Mouse (Mus musculus) embryonic facial prominence, embryonic 11.5 days (tissue): ENCODE results near the gene Abracl. TPM values are rescaled to one million over a fixed set of nuclear protein-coding genes. Genes with fewer than 3 reads are reported as not detected.
A peak's percentile ranks its signal among the peaks of the same experiment; 100 is the strongest.

Source experiments
- ATAC-seq: fragments of 200-750 bp; cut with Nextera tagmentation; replicated peaks from 2 replicates; pipeline ENCODE4 v1.8.0; 2017; ENCODE audit warnings: low read depth; ENCODE audit not compliant: insufficient number of reproducible peaks, low FRiP score, low TSS enrichment
- DNase-seq: peaks from one replicate; pipeline ENCODE4 v3.0.0-alpha.2; 2015; ENCODE audit warnings: low spot score
- H3K27ac ChIP-seq: fragments of 300-500 bp; sonication (generic); replicated peaks from 2 replicates; pipeline ENCODE4 v1.5.1; 2014; ENCODE audit warnings: mild to moderate bottlenecking, low read depth, low read length, control low read depth
- H3K27me3 ChIP-seq: fragments of 300-500 bp; sonication (generic); 2 replicates; pipeline ENCODE4 v1.6.1; 2014; ENCODE audit warnings: mild to moderate bottlenecking, low read length, moderate library complexity, mixed read lengths; ENCODE audit not compliant: control insufficient read depth, insufficient read depth
- H3K36me3 ChIP-seq: fragments of 300-500 bp; sonication (generic); replicated peaks from 2 replicates; pipeline ENCODE4 v1.6.1; 2014; ENCODE audit warnings: low read depth, mild to moderate bottlenecking, low read length, moderate library complexity, mixed read lengths; ENCODE audit not compliant: control insufficient read depth, insufficient read depth
- H3K4me1 ChIP-seq: fragments of 300-500 bp; sonication (generic); 2 replicates; pipeline ENCODE4 v1.6.1; 2014; ENCODE audit warnings: low read length, mixed read lengths; ENCODE audit not compliant: control insufficient read depth, insufficient read depth
- H3K4me2 ChIP-seq: fragments of 300-500 bp; sonication (generic); 2 replicates; pipeline ENCODE4 v1.6.1; 2014; ENCODE audit warnings: low read depth, mild to moderate bottlenecking, control low read depth, low read length, moderate library complexity
- H3K4me3 ChIP-seq: fragments of 300-500 bp; sonication (generic); 2 replicates; pipeline ENCODE4 v1.5.1; 2014; ENCODE audit warnings: low read depth, low read length, control low read depth
- H3K9ac ChIP-seq: fragments of 300-500 bp; sonication (generic); replicated peaks from 2 replicates; pipeline ENCODE4 v1.6.1; 2014; ENCODE audit warnings: mild to moderate bottlenecking, control low read depth, low read length
- H3K9me3 ChIP-seq: fragments of 300-500 bp; sonication (generic); replicated peaks from 2 replicates; pipeline ENCODE4 v1.6.1; 2016; ENCODE audit warnings: mild to moderate bottlenecking, low read length, inconsistent platforms, mixed read lengths; ENCODE audit not compliant: control insufficient read depth
- WGBS: fragments of 180-500 bp; shearing (Covaris S2); extraction: QIAGEN DNeasy Blood & Tissue Kit; methylation state at CpG from one replicate; pipeline ENCODE4 v1.1.7; 2014; 5-methylcytosine and 5-hydroxymethylcytosine counted together
- polyA plus RNA-seq: library from polyadenylated mRNA; unstranded; fragments of >200 nt; fragmentation: Nextera tagmentation; extraction: Ambion mirVana; gene quantifications from 2 replicates; pipeline ENCODE4 v1.2.1, GENCODE M21; 2014

The Abracl gene
- polyA plus RNA-seq, 1 experiment from 2014 or later = 208 TPM

- H3K9ac ChIP-seq = no peak overlapping the region
- no peak overlapping the region for H3K27ac ChIP-seq
- 89% methylated on average over 7 of the region's 7 CpGs for whole genome bisulfite sequencing
Measured at GRCm38 (mm10) chr10:18064606-18065228, 41.6 kb upstream of the Abracl start.

GRCm38 (mm10) chr10:18061533-18061932 lies 38.4 kb upstream of the Abracl start:
- no peak for DNase-seq
- Histone ChIP-seq H3K27ac (no peak overlapping the region), H3K4me3 (no peak overlapping the region), H3K9me3 (no peaks in the 10 kb centered on the region), H3K27me3 (no peaks in the 10 kb centered on the region), H3K9ac (no peak overlapping the region), H3K4me1 (0 out of 2 replicates have a peak, but pooled peaks cover 3% of the 10 kb centered on the region), H3K4me2 (no peak overlapping the region), H3K36me3 (no peaks in the 10 kb centered on the region)
- 91% methylated on average over 4 of the region's 4 CpGs for WGBS
- no peak for ATAC-seq

More at GRCm38 (mm10) chr10:18064606-18065228, 41.6 kb upstream of the Abracl start:
- Histone ChIP-seq H3K27me3 (no peaks in the 10 kb centered on the region), H3K9me3 (no peaks in the 10 kb centered on the region), H3K36me3 (no peaks in the 10 kb centered on the region), H3K4me2 (no peak overlapping the region), H3K4me3 (no peak overlapping the region), H3K4me1 (no peaks in the 10 kb centered on the region)
- ATAC-seq (no peak), DNase-seq (no peak)

GRCm38 (mm10) chr10:18060778-18061177 lies 37.7 kb upstream of the Abracl start:
- H3K36me3 ChIP-seq = no peaks in the 10 kb centered on the region
- DNase-seq (no peak), ATAC-seq (no peak)
- 0 out of 2 replicates have a peak, but pooled peaks cover 3% of the 10 kb centered on the region for H3K4me1 ChIP-seq
- H3K9ac ChIP-seq = no peak overlapping the region
- H3K9me3 ChIP-seq = no peaks in the 10 kb centered on the region
- H3K27me3 ChIP-seq = no peaks in the 10 kb centered on the region
- no peak overlapping the region for H3K27ac ChIP-seq
- H3K4me3 ChIP-seq = no peak overlapping the region
- 96% methylated on average over 2 of the region's 2 CpGs for WGBS
- no peak overlapping the region for H3K4me2 ChIP-seq

GRCm38 (mm10) chr10:18059807-18060206 lies 36.7 kb upstream of the Abracl start:
- WGBS = 85% methylated on average over 13 of the region's 13 CpGs
- Histone ChIP-seq H3K4me3 (no peak overlapping the region), H3K9me3 (no peaks in the 10 kb centered on the region), H3K27me3 (no peaks in the 10 kb centered on the region), H3K9ac (no peak overlapping the region), H3K36me3 (no peaks in the 10 kb centered on the region), H3K4me2 (no peak overlapping the region), H3K27ac (no peak overlapping the region), H3K4me1 (0 out of 2 replicates have a peak, but pooled peaks cover 3% of the 10 kb centered on the region)
- no peak for ATAC-seq
- no peak for DNase-seq

GRCm38 (mm10) chr10:18058681-18059338 lies 35.7 kb upstream of the Abracl start:
- H3K4me3 ChIP-seq = no peak overlapping the region
- no peaks in the 10 kb centered on the region for H3K27me3 ChIP-seq
- 89% methylated on average over 9 of the region's 9 CpGs for WGBS
- H3K9ac ChIP-seq = no peak overlapping the region
- H3K4me2 ChIP-seq = no peak overlapping the region
- ATAC-seq = no peak
- H3K4me1 ChIP-seq = 0 out of 2 replicates have a peak, but pooled peaks cover 3% of the 10 kb centered on the region
- H3K36me3 ChIP-seq = no peaks in the 10 kb centered on the region
- no peak overlapping the region for H3K27ac ChIP-seq
- no peaks in the 10 kb centered on the region for H3K9me3 ChIP-seq
- no peak for DNase-seq

GRCm38 (mm10) chr10:18056391-18056745 lies 33.3 kb upstream of the Abracl start:
- no peaks in the 10 kb centered on the region for H3K36me3 ChIP-seq
- H3K9me3 ChIP-seq = no peaks in the 10 kb centered on the region
- peak overlapping the region; percentile 95 for H3K9ac ChIP-seq
- no peaks in the 10 kb centered on the region for H3K27me3 ChIP-seq
- H3K4me2 ChIP-seq = peak overlapping the region; percentile 67
- ATAC-seq (no peak), DNase-seq (no peak)
- WGBS = 2% methylated on average over 8 of the region's 8 CpGs
- 0 out of 2 replicates have a peak, but pooled peaks cover 3% of the 10 kb centered on the region for H3K4me1 ChIP-seq
- no peak overlapping the region for H3K27ac ChIP-seq
- H3K4me3 ChIP-seq = peak overlapping the region; percentile 95

GRCm38 (mm10) chr10:18055696-18056390 lies 32.8 kb upstream of the Abracl start, which contains the start of gene Reps1:
TSS of gene Reps1 (plus strand) at chr10:18055861.
- ATAC-seq = peak; percentile 79

More at GRCm38 (mm10) chr10:18055696-18056390, 32.8 kb upstream of the Abracl start, which contains the start of gene Reps1:
- under 1% methylated on average over 87 of the region's 90 CpGs for WGBS
- no peaks in the 10 kb centered on the region for H3K36me3 ChIP-seq
- peak within 1 kb of the TSS; percentile 67 for H3K4me2 ChIP-seq
- peak within 1 kb of the TSS; percentile 95 for H3K9ac ChIP-seq
- peak; percentile 53 for DNase-seq
- no peaks in the 10 kb centered on the region for H3K9me3 ChIP-seq
- no peaks in the 10 kb centered on the region for H3K27me3 ChIP-seq
- H3K4me1 ChIP-seq = 0 out of 2 replicates have a peak, but pooled peaks cover 3% of the 10 kb centered on the region
- peak within 1 kb of the TSS; percentile 83 for H3K27ac ChIP-seq
- peak within 1 kb of the TSS; percentile 95 for H3K4me3 ChIP-seq
